In genomic region chr9:108111593-108112121, GRCm38 (mm10) we compare ENCODE assay signal across 11 mouse cellular contexts. TPM values are rescaled to one million over a fixed set of nuclear protein-coding genes. Genes with fewer than 3 reads are reported as not detected.
DNase-seq lines count a peak whose midpoint lies in the region; ATAC-seq and TF ChIP-seq lines count a peak whose summit lies in the region.
"Had no signal": no experiment of that assay in that cellular context is flagged by ENCODE, and none has a peak within 500 bp of the region (broad histone marks: within the 10 kb centered on the region; RNA-seq: fewer than 3 reads in every experiment).

No protein-coding gene starts in this region.

- peaks cover 27% of the 10 kb centered on the region for H3K36me3 ChIP-seq in forebrain, embryonic 10.5 days (replicated peaks)
- H3K36me3 ChIP-seq in forebrain, embryonic 16.5 days (ENCODE audit: control insufficient read depth, insufficient read depth), result peaks cover 20% of the 10 kb centered on the region
- no peaks in the 10 kb centered on the region for H3K36me3 ChIP-seq in lung, embryonic 16.5 days (ENCODE audit: control insufficient read depth, insufficient read depth, low read length)
- H3K36me3 ChIP-seq in limb, embryonic 13.5 days, result no peaks in the 10 kb centered on the region
- no peaks in the 10 kb centered on the region for H3K36me3 ChIP-seq in small intestine, adult 2 months (ENCODE audit: control insufficient read depth, insufficient read depth, low read length)

- TF ChIP-seq CTCF in small intestine, adult 2 months (IDR thresholded peaks at IDR 0.05; ENCODE audit: extremely low read depth, insufficient read length, insufficient replicate concordance, low read depth, low read length), result no peak

- no peak overlapping the region for H3K4me2 ChIP-seq in forebrain, embryonic 16.5 days (ENCODE audit: low read length)
- H3K4me2 ChIP-seq in lung, embryonic 16.5 days (ENCODE audit: low read depth, low read length), result peak overlapping the region; percentile 67
- H3K4me2 ChIP-seq in limb, embryonic 13.5 days (replicated peaks), result peak overlapping the region; percentile 69

- H3K4me3 ChIP-seq in forebrain, embryonic 10.5 days, result peak overlapping the region; percentile 41
- no peak overlapping the region for H3K4me3 ChIP-seq in forebrain, embryonic 16.5 days (replicated peaks; ENCODE audit: low read length)
- peak overlapping the region; percentile 41 for H3K4me3 ChIP-seq in lung, embryonic 16.5 days (ENCODE audit: low read length)
- peak overlapping the region; percentile 32 for H3K4me3 ChIP-seq in limb, embryonic 13.5 days
- peak overlapping the region; percentile 49; the same call in 1 of the 2 replicates for H3K4me3 ChIP-seq in small intestine, adult 2 months (ENCODE audit: low read depth, low read length)
- H3K4me3 ChIP-seq: erythroblast, embryonic 14.5 days had no signal

- 73% methylated on average over 17 of the region's 17 CpGs for WGBS in forebrain, embryonic 10.5 days
- 74% methylated on average over 17 of the region's 17 CpGs for WGBS in forebrain, embryonic 16.5 days
- 68% methylated on average over 17 of the region's 17 CpGs for WGBS in lung, embryonic 16.5 days
- WGBS in limb, embryonic 13.5 days, result 77% methylated on average over 17 of the region's 17 CpGs
- 79% methylated on average over 17 of the region's 17 CpGs for WGBS in small intestine, adult 2 months

- ATAC-seq in forebrain, embryonic 16.5 days, result no peak
- ATAC-seq in lung, embryonic 16.5 days (ENCODE audit: low read depth), result no peak
- no peak for ATAC-seq in limb, embryonic 13.5 days (ENCODE audit: low FRiP score, low read depth)

- no peak for TF ChIP-seq POLR2A in small intestine, adult 2 months (IDR thresholded peaks at IDR 0.05; ENCODE audit: low read depth, low read length)

- no peak overlapping the region for H3K9ac ChIP-seq in forebrain, embryonic 16.5 days (replicated peaks; ENCODE audit: low read depth, low read length)
- peak overlapping the region; percentile 57; the same call in 1 of the 2 replicates for H3K9ac ChIP-seq in lung, embryonic 16.5 days (ENCODE audit: low read length)
- peak overlapping the region; percentile 68 for H3K9ac ChIP-seq in limb, embryonic 13.5 days

- H3K27ac ChIP-seq in forebrain, embryonic 10.5 days, result peak overlapping the region; percentile 64
- H3K27ac ChIP-seq in forebrain, embryonic 16.5 days (ENCODE audit: low read length), result no peak overlapping the region
- no peak overlapping the region for H3K27ac ChIP-seq in lung, embryonic 16.5 days (ENCODE audit: low read length)
- no peak overlapping the region for H3K27ac ChIP-seq in limb, embryonic 13.5 days
- no peak overlapping the region for H3K27ac ChIP-seq in small intestine, adult 2 months (ENCODE audit: insufficient read depth, low read depth, low read length)

- DNase-seq in forebrain, embryonic 10.5 days (ENCODE audit: extremely low spot score, low spot score), result no peak
- no peak for DNase-seq in lung, adult 18-20 months
- DNase-seq in right cerebral cortex, adult 18-20 months, result no peak
- no peak for DNase-seq in right cerebral cortex, adult 2 months (ENCODE audit: low spot score in 2 of 2)
- DNase-seq: adrenal gland, postnatal 14 days; layer of hippocampus, postnatal 36 days had no signal

- peaks cover 6% of the 10 kb centered on the region; the same call in 1 of the 2 replicates for H3K9me3 ChIP-seq in forebrain, embryonic 10.5 days
- H3K9me3 ChIP-seq in forebrain, embryonic 16.5 days (ENCODE audit: control insufficient read depth, low read length), result no peaks in the 10 kb centered on the region
- no peaks in the 10 kb centered on the region for H3K9me3 ChIP-seq in lung, embryonic 16.5 days (ENCODE audit: control insufficient read depth, low read length)
- no peaks in the 10 kb centered on the region for H3K9me3 ChIP-seq in limb, embryonic 13.5 days

- H3K4me1 ChIP-seq in forebrain, embryonic 10.5 days, result peaks cover 25% of the 10 kb centered on the region
- 0 out of 2 replicates have a peak, but pooled peaks cover 3% of the 10 kb centered on the region for H3K4me1 ChIP-seq in forebrain, embryonic 16.5 days (replicated peaks; ENCODE audit: control insufficient read depth, insufficient read depth, low read length)
- peaks cover 10% of the 10 kb centered on the region for H3K4me1 ChIP-seq in lung, embryonic 16.5 days (replicated peaks; ENCODE audit: control insufficient read depth, insufficient read depth, low read length)
- peaks cover 16% of the 10 kb centered on the region for H3K4me1 ChIP-seq in limb, embryonic 13.5 days
- H3K4me1 ChIP-seq in small intestine, adult 2 months (ENCODE audit: control insufficient read depth, insufficient read depth, insufficient read length, low read length), result peaks cover 16% of the 10 kb centered on the region

- peaks cover 85% of the 10 kb centered on the region for H3K27me3 ChIP-seq in forebrain, embryonic 10.5 days (ENCODE audit: poor library complexity, severe bottlenecking)
- no peaks in the 10 kb centered on the region for H3K27me3 ChIP-seq in forebrain, embryonic 16.5 days (replicated peaks; ENCODE audit: control insufficient read depth, insufficient read depth, low read length)
- H3K27me3 ChIP-seq in lung, embryonic 16.5 days (ENCODE audit: control insufficient read depth, insufficient read depth, low read depth, low read length), result peaks cover 2% of the 10 kb centered on the region; the same call in 1 of the 2 replicates
- H3K27me3 ChIP-seq in limb, embryonic 13.5 days, result peaks cover 48% of the 10 kb centered on the region
- no peaks in the 10 kb centered on the region for H3K27me3 ChIP-seq in small intestine, adult 2 months (ENCODE audit: control insufficient read depth, insufficient read depth, low read length)

RNA-seq across cellular contexts. Expression of gene Apeh, which starts 17.3 kb away (rescaled TPM):
- 74.1 and 79.4 TPM in 2 replicates for polyA plus RNA-seq in forebrain, embryonic 10.5 days (2016; fragmentation: Nextera tagmentation; extraction: Ambion mirVana)
- polyA plus RNA-seq in forebrain, embryonic 16.5 days (2015; fragmentation: Nextera tagmentation; extraction: Ambion mirVana), result 41.3 and 46.2 TPM in 2 replicates
- 53.1 and 59.9 TPM in 2 replicates for polyA plus RNA-seq in lung, embryonic 16.5 days (2015; fragmentation: Nextera tagmentation; extraction: Ambion mirVana)
- 42.5 and 47.3 TPM in 2 replicates for polyA plus RNA-seq in limb, embryonic 13.5 days (2015; fragmentation: Nextera tagmentation; extraction: Ambion mirVana)
- polyA plus RNA-seq in small intestine, adult 2 months (2012; rRNA removed), result 127 and 189 TPM in 2 replicates

RNA-seq across cellular contexts. Expression of gene Rnf123, which starts 28.5 kb away (rescaled TPM):
- polyA plus RNA-seq in forebrain, embryonic 10.5 days (2016; fragmentation: Nextera tagmentation; extraction: Ambion mirVana), result 32.8 and 36.2 TPM in 2 replicates
- 44.5 and 53.1 TPM in 2 replicates for polyA plus RNA-seq in forebrain, embryonic 16.5 days (2015; fragmentation: Nextera tagmentation; extraction: Ambion mirVana)
- polyA plus RNA-seq in lung, embryonic 16.5 days (2015; fragmentation: Nextera tagmentation; extraction: Ambion mirVana), result 24.9 and 27.1 TPM in 2 replicates
- polyA plus RNA-seq in limb, embryonic 13.5 days (2015; fragmentation: Nextera tagmentation; extraction: Ambion mirVana), result 31.2 and 35.2 TPM in 2 replicates
- 48.3 and 86.7 TPM in 2 replicates for polyA plus RNA-seq in small intestine, adult 2 months (2012; rRNA removed)

RNA-seq across cellular contexts. Expression of gene Mst1, which starts 31.4 kb away (rescaled TPM):
- 0.73 and 0.81 TPM in 2 replicates for polyA plus RNA-seq in forebrain, embryonic 10.5 days (2016; fragmentation: Nextera tagmentation; extraction: Ambion mirVana)
- not detected in 2 replicates for polyA plus RNA-seq in forebrain, embryonic 16.5 days (2015; fragmentation: Nextera tagmentation; extraction: Ambion mirVana)
- polyA plus RNA-seq in lung, embryonic 16.5 days (2015; fragmentation: Nextera tagmentation; extraction: Ambion mirVana), result 0.41 and 1.2 TPM in 2 replicates
- 0.20 and 0.51 TPM in 2 replicates for polyA plus RNA-seq in limb, embryonic 13.5 days (2015; fragmentation: Nextera tagmentation; extraction: Ambion mirVana)
- 0.18 and 0.35 TPM in 2 replicates for polyA plus RNA-seq in small intestine, adult 2 months (2012; rRNA removed)

RNA-seq across cellular contexts. Expression of gene Amigo3, which starts 58.7 kb away (rescaled TPM):
- polyA plus RNA-seq in forebrain, embryonic 10.5 days (2016; fragmentation: Nextera tagmentation; extraction: Ambion mirVana), result 2.3 and 3.4 TPM in 2 replicates
- 2.5 and 3.4 TPM in 2 replicates for polyA plus RNA-seq in forebrain, embryonic 16.5 days (2015; fragmentation: Nextera tagmentation; extraction: Ambion mirVana)
- polyA plus RNA-seq in lung, embryonic 16.5 days (2015; fragmentation: Nextera tagmentation; extraction: Ambion mirVana), result 2.5 and 3.0 TPM in 2 replicates
- polyA plus RNA-seq in limb, embryonic 13.5 days (2015; fragmentation: Nextera tagmentation; extraction: Ambion mirVana), result 3.1 and 4.4 TPM in 2 replicates
- polyA plus RNA-seq in small intestine, adult 2 months (2012; rRNA removed), result 6.1 and 12.0 TPM in 2 replicates
